8 mouse cellular contexts compared by ENCODE assay signal in the genomic region with DNA sequence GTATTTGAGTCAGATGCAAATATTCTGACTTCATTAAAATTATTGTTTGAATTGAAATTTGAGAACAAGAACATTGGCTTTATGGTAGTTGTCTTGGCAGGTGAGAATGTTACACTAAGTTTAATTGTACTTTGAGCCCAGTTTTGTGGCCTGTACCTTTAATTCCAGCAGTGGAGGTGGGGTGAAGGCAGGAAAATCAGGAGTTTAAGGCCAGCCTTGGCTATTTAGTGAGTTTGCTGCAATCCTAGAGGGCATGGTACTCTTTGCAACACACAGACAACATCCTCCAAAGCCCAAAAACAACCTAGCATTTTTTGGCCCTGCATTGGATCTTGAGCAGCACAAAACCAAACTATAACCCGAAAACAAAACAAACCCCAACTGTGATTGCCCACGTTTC. TPM values are rescaled to one million over a fixed set of nuclear protein-coding genes. Genes with fewer than 3 reads are reported as not detected.
A peak's percentile ranks its signal among the peaks of the same experiment; 100 is the strongest.
DNase-seq lines count a peak whose midpoint lies in the region; ATAC-seq and TF ChIP-seq lines count a peak whose summit lies in the region.

No protein-coding gene starts in this region.

- intact Hi-C loops in left cerebral cortex, postnatal 14 days (cut with DNase I), result no loop called here

- H3K4me1 ChIP-seq in kidney, embryonic 16.5 days (ENCODE audit: insufficient read depth, low read length), result peaks cover 19% of the 10 kb centered on the region
- peaks cover 29% of the 10 kb centered on the region for H3K4me1 ChIP-seq in embryonic facial prominence, embryonic 13.5 days
- H3K4me1 ChIP-seq in intestine, embryonic 16.5 days (ENCODE audit: control insufficient read depth, insufficient read depth, low read length), result peaks cover 16% of the 10 kb centered on the region

- H3K9me3 ChIP-seq in kidney, embryonic 16.5 days (ENCODE audit: low read length), result no peaks in the 10 kb centered on the region
- H3K9me3 ChIP-seq in embryonic facial prominence, embryonic 13.5 days, result no peaks in the 10 kb centered on the region
- H3K9me3 ChIP-seq in intestine, embryonic 16.5 days (ENCODE audit: control insufficient read depth, low read length), result no peaks in the 10 kb centered on the region

- no peak for DNase-seq in kidney, adult 8-10 months
- no peak for DNase-seq in frontal cortex, postnatal 36 days (ENCODE audit: low spot score in 2 of 2)
- no peak for DNase-seq in left cerebral cortex, postnatal 14 days (ENCODE audit: low spot score in 2 of 2)
- DNase-seq in urinary bladder, adult 2 months (ENCODE audit: low spot score), result no peak

- no peaks in the 10 kb centered on the region for H3K27me3 ChIP-seq in kidney, embryonic 16.5 days (ENCODE audit: insufficient read depth, low read length)
- H3K27me3 ChIP-seq in embryonic facial prominence, embryonic 13.5 days, result no peaks in the 10 kb centered on the region
- H3K27me3 ChIP-seq in intestine, embryonic 16.5 days (replicated peaks; ENCODE audit: control insufficient read depth, insufficient read depth, low read length), result no peaks in the 10 kb centered on the region
- H3K27me3 ChIP-seq in myocyte (ENCODE audit: control insufficient read depth, insufficient read depth, insufficient read length), result no peaks in the 10 kb centered on the region

- no peaks in the 10 kb centered on the region for H3K36me3 ChIP-seq in kidney, embryonic 16.5 days (ENCODE audit: insufficient read depth, low read length)
- H3K36me3 ChIP-seq in embryonic facial prominence, embryonic 13.5 days, result no peaks in the 10 kb centered on the region
- H3K36me3 ChIP-seq in intestine, embryonic 16.5 days (ENCODE audit: control insufficient read depth, insufficient read depth, low read length), result no peaks in the 10 kb centered on the region
- no peaks in the 10 kb centered on the region for H3K36me3 ChIP-seq in myocyte (ENCODE audit: control insufficient read depth, insufficient read depth)

- no peak overlapping the region for H3ac ChIP-seq in myocyte (ENCODE audit: control insufficient read depth, insufficient read length)

- no peak for ATAC-seq in kidney, embryonic 16.5 days (ENCODE audit: low FRiP score, low TSS enrichment)
- ATAC-seq in embryonic facial prominence, embryonic 13.5 days (ENCODE audit: insufficient number of reproducible peaks, insufficient read depth, low FRiP score, low TSS enrichment, low read depth), result no peak
- no peak for ATAC-seq in intestine, embryonic 16.5 days

- no peak for TF ChIP-seq POLR2A in myocyte (IDR thresholded peaks at IDR 0.05; ENCODE audit: insufficient read length, low read depth)

- no peak overlapping the region for H3K27ac ChIP-seq in kidney, embryonic 16.5 days (ENCODE audit: low read length)
- H3K27ac ChIP-seq in embryonic facial prominence, embryonic 13.5 days, result no peak overlapping the region
- H3K27ac ChIP-seq in intestine, embryonic 16.5 days (ENCODE audit: low read length), result no peak overlapping the region

- H3K79me2 ChIP-seq in myocyte (ENCODE audit: control insufficient read depth, insufficient read depth), result peaks cover 60% of the 10 kb centered on the region

- H3K4me3 ChIP-seq in kidney, embryonic 16.5 days (ENCODE audit: low read length), result peak overlapping the region; percentile 86
- peak overlapping the region; percentile 92 for H3K4me3 ChIP-seq in embryonic facial prominence, embryonic 13.5 days
- H3K4me3 ChIP-seq in intestine, embryonic 16.5 days (ENCODE audit: low read length), result peak overlapping the region; percentile 91
- peak overlapping the region; percentile 53 for H3K4me3 ChIP-seq in myocyte

- WGBS in kidney, embryonic 16.5 days, result 73% methylated on average over 2 of the region's 2 CpGs
- WGBS in embryonic facial prominence, embryonic 13.5 days, result 59% methylated on average over 2 of the region's 2 CpGs
- 54% methylated on average over 2 of the region's 2 CpGs for WGBS in intestine, embryonic 16.5 days

- H3K4me2 ChIP-seq in kidney, embryonic 16.5 days (replicated peaks; ENCODE audit: low read depth, low read length), result peak overlapping the region; percentile 90
- peak overlapping the region; percentile 74 for H3K4me2 ChIP-seq in embryonic facial prominence, embryonic 13.5 days
- H3K4me2 ChIP-seq in intestine, embryonic 16.5 days (ENCODE audit: low read depth, low read length), result peak overlapping the region; percentile 60
- H3K4me2 ChIP-seq in myocyte (ENCODE audit: low read depth), result peak overlapping the region; percentile 76

- H3K9ac ChIP-seq in kidney, embryonic 16.5 days (replicated peaks; ENCODE audit: low read length), result 0 out of 2 replicates have a peak overlapping the region, but pooled peaks have one; percentile 22
- H3K9ac ChIP-seq in embryonic facial prominence, embryonic 13.5 days, result peak overlapping the region; percentile 58; the same call in 1 of the 2 replicates
- peak overlapping the region; percentile 33; the same call in 1 of the 2 replicates for H3K9ac ChIP-seq in intestine, embryonic 16.5 days (ENCODE audit: low read depth, low read length)

TF ChIP-seq in myocyte, 11 proteins besides CTCF, POLR2A, EP300 and RAD21:
- TF ChIP-seq TCF3 (IDR thresholded peaks at IDR 0.05; ENCODE audit: insufficient read length, low read depth), result no peak
- no peak for TF ChIP-seq MYOG (IDR thresholded peaks at IDR 0.05; ENCODE audit: control insufficient read depth in 1 of 3, insufficient read depth in 1 of 3, insufficient read length in 2 of 3, low read depth in 2 of 3)
- no peak for TF ChIP-seq POLR2AphosphoS2 (IDR thresholded peaks at IDR 0.05; ENCODE audit: insufficient read length, low read depth)
- TF ChIP-seq CEBPB (IDR thresholded peaks at IDR 0.05; ENCODE audit: insufficient read depth, poor library complexity, severe bottlenecking), result no peak
- TF ChIP-seq MYOD1 (IDR thresholded peaks at IDR 0.05; ENCODE audit: control insufficient read depth in 1 of 3, insufficient read length in 2 of 3, low read depth in 2 of 3), result no peak
- TF ChIP-seq TCF12 (IDR thresholded peaks at IDR 0.05; ENCODE audit: insufficient read depth, poor library complexity, severe bottlenecking), result no peak
TF ChIP-seq in myocyte: peak in this region for 0.

RNA-seq across cellular contexts. Expression of a gene that starts 1.1 kb away (rescaled TPM):
- 52.4 and 55.6 TPM in 2 replicates for polyA plus RNA-seq in kidney, embryonic 16.5 days (2015; fragmentation: Nextera tagmentation; extraction: Ambion mirVana)
- 59.2 and 59.3 TPM in 2 replicates for polyA plus RNA-seq in embryonic facial prominence, embryonic 13.5 days (2015; fragmentation: Nextera tagmentation; extraction: Ambion mirVana)
- 52.1 and 52.6 TPM in 2 replicates for polyA plus RNA-seq in intestine, embryonic 16.5 days (2015; fragmentation: Nextera tagmentation; extraction: Ambion mirVana)
- 12.7 TPM for polyA plus RNA-seq in myocyte (2012; fragmentation: generic; extraction: Trizol)
- total RNA-seq in left cerebral cortex, postnatal 14 days (2021), result 10 to 100 TPM; 21.2 to 21.4 TPM
- polyA plus RNA-seq in urinary bladder, adult 2 months (2012; rRNA removed), result 23.9 and 26.5 TPM in 2 replicates
